Mouse (Mus musculus): ENCODE measurements around the gene Ndc80.

GRCm38 (mm10) chr17:71490666-71491331, 35.9 kb downstream of the Ndc80 start:
- TF ChIP-seq CTCF (conservative IDR thresholded peaks at IDR 0.05; ENCODE audit: low read length) (no peak), POU5F1 (IDR thresholded peaks at IDR 0.05; ENCODE audit: borderline replicate concordance, low read length) (no peak)
